Mouse (Mus musculus) T-helper 17 cell (primary cell): Measurements from ENCODE around the gene Zfp414.
"Not testable (repeated sequence)": the region's sequence is repeated elsewhere in the genome, so short reads cannot be mapped to it uniquely, and the experiment has no call there.

Experiments
- in situ Hi-C, 2 experiments: fragments of 300-600 bp; cut with MboI, MseI; formaldehyde crosslinking; loops; 1 replicate in 1 of 2; 2 replicates in 1 of 2; pipeline ENCODE4 v1.15.1; 2025; ENCODE audit warnings: high pct_unique_total_duplicates in 2 of 2

Zfp414 gene

GRCm38 (mm10) chr17:33628621-33629486 lies at the start of gene Zfp414:
Zfp414 (plus strand) TSS chr17:33629090.
- in situ Hi-C loops = no loop called here

GRCm38 (mm10) chr17:33584061-33584460 lies 44.8 kb upstream of the Zfp414 start:
- in situ Hi-C loops = no loop called here

- in situ Hi-C loops = no loop called here
Measured at GRCm38 (mm10) chr17:33586011-33586410, 42.9 kb upstream of the Zfp414 start.

DNA sequence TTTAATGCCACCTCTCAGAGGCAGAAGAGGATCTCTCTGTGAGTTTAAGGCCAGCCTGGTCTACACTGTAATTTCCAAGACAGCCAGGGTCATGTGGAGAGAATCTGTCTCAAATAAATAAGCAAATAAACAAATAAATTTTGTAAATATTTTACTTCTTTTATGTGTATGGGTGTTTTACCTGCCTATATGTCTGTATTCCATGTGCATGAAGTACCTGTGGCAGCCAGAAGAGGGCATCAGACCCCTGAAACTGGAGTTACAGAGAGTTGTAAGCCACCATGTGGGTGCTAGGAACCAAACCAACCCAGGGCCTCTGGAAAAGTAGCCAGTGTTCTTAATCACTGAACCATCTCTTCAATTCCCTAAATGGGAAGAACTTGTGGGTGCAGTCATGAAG lies 31.6 kb upstream of the Zfp414 start:
- in situ Hi-C loops = no loop called here

DNA sequence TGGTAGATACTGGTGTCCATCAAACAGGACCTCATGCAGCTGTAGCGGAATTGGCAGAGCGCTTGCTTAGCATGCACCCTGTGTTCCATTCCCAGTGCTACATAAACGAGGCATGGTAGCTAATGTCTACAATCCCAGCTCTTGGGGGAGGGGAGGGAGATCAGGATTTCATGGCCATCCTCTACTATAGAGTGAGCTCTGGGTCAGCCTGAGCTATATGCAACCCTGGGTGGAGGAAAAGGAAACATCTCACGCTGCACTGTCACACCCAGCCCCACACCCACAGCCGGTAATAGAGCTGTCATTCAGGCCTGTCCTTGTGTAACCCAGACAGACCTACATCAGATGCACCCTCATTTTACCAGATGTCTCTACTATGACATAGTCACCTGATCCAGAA lies 30.4 kb upstream of the Zfp414 start:
- in situ Hi-C loops = no loop called here

GRCm38 (mm10) chr17:33599836-33600475 lies 28.9 kb upstream of the Zfp414 start:
- in situ Hi-C loops = no loop called here

DNA sequence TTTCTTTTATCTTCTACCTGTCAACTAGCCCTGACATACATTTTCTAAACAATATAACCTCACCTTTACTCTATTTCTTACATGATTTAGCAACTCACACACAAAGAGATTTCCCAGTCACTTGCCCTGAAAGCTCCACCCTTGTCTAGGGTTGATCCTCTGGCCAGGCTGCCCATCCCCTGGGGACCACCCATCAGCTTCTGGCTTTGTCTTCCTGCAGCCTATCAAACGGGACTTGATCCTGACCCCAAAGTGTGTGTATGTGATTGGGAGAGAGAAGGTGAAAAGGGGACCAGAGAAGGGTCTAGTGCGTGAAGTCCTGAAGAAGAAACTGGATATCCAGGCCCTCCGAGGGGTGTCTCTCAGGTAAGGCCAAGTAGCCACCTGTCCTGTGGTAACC lies 28.1 kb upstream of the Zfp414 start:
- in situ Hi-C loops = no loop called here

DNA sequence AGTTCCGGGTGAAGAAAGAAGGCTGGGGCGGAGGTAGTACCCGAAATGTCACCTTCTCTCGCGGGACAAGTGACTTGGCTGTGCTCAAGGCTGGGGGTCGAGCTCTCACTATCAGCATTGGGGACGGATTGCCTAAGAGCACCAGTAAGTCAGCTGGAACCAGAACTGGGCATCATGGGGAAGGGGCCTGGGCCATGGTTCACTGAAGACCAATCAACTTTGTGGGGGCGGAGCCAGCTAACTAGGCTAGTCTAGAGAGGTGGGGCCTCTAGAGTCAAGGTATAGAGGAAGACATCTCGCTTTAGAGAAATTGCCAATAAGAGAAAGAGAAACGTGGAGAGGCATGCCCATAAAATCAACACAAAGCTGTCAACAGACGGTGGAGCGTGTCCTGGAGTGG lies 26.9 kb upstream of the Zfp414 start:
- in situ Hi-C loops = no loop called here

DNA sequence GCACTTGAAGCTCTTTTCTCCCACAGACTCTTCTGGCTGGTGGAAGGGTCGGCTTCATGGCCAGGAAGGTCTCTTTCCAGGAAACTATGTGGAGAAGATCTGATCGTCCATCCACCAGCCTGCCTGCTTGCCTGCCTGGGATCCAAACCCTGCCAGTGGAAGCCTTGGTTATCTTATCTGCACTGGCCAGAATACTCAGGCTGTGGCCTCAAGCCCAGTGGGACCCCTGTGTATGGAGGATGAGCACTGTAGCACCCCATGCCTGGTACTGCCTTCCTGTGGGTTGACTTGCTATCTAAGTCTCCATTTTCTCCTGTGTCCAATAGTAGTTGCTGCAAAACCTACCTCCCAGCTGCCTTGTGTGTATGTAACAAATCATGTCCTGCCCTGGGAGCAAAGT lies 21.6 kb upstream of the Zfp414 start:
- in situ Hi-C loops = no loop called here

DNA sequence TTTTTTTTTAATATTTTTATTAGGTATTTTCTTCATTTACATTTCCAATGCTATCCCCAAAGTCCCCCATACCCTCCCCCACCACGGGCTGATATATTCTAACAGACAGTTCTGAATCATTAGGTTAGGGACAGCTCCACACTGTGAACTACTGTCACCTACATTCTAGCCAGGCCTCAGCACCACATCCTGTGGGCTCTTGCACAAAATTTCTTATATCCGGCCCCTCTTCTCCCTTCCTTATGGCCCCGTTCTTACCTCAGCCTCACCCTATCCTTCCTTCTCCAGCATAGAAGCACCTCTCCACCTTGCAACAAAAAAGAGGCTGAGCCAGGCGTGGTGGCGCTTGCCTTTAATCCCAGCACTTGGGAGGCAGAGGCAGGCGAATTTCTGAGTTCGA lies 18.3 kb upstream of the Zfp414 start:
- in situ Hi-C loops = no loop called here

GRCm38 (mm10) chr17:33613726-33614125 lies 15.2 kb upstream of the Zfp414 start:
- in situ Hi-C loops = not testable (repeated sequence)

DNA sequence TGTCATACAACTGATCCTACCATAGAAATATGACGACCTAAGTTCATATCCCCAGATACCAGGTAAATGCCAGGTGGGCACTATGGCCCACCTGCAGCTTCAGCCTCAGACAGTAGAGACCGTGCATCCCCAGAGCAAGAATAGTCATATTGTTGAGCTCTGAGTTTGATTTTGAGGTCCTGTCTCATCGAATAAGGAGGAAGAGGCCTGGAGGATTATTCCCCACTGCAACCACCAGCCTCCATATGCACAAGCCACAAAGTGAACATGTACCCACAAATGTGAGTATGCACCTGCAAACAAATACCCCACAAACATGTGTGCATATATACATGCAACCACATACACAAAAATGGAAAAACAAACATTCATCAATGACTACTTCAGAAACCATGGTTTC lies 1.6 kb upstream of the Zfp414 start:
- in situ Hi-C loops = no loop called here

DNA sequence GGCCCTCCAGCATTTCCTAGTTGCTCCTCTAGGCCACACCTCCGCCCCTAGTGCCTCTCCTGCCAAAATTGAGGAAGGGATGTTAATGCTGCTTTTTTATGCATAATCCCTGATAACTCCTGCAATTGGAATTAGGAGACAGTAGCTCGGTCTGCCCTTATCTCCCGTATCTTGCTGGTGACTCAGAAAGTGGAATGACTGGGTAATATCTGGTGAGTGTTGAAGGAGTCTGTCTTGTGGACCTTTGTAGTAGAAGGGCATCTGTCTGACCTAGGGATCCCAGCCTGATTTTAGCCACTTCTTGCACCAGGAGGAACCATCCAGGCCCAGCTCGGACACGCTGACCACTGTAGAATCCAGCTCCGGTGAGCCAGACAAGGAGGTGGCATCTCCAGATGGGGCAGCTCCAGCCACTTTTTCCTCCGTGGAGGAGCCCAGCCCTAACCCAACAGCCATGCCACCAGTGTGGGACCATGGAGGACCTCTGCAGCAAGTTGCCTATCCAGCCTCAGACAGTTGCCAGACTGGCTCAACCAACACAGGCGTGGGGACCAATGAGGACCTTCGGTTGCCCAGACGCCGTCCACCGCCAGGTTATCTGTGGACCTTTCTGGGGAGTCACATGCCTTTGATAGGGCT lies 716 bp downstream of the Zfp414 start:
- in situ Hi-C loops = no loop called here

DNA sequence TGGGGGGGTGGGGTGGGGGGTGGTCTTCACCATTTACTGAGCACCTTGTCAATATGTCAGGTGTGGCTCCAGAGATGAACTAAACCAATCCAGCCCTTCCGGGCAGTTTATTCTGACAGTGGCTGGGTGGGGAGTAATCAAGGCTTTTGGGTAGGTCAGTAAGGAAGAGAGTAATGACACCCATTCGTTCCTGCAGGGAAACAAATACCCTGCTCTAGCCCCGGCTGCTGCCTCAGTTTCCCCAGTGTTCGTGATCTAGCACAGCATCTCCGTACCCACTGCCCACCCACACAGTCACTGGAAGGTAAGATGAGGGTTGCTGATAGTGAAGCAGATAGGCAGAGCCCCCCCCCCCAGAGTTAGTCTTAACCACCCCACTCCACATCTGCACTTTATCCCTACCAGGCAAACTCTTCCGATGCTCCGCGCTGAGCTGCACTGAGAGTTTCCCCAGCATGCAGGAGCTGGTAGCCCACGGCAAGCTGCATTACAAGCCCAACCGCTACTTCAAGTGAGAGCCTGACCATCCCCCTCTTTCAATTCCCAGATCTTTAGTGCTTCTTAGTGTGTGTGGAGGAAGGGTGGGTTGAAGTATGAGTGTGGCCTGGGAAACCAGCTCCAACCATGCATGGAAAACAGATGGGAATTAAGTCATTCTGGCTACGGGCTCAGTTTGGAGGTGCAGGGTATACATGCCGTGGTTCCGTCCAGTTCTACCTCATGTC lies 1.4 kb downstream of the Zfp414 start:
- in situ Hi-C loops = no loop called here

GRCm38 (mm10) chr17:33631236-33631635 lies 2.3 kb downstream of the Zfp414 start:
- in situ Hi-C loops = no loop called here

GRCm38 (mm10) chr17:33631796-33632195 lies 2.9 kb downstream of the Zfp414 start:
- in situ Hi-C loops = no loop called here

DNA sequence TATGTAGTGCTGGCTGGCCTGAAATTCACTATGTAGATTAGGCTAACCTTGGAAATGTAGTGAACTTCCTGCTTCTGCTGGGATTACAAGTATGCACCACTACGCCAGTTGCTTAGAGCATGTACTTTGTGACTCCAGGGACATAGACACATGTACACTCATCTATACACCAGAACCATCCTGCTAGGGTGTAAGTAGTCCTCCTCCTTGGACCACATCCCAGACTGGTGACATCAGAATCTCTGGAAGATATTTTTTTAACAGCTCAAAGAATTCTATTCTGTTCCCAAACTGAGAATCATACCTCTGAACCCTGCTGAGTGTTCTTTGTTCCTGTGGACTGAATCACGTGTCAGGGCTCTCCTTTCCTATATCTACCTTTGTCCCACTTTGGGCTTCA lies 8.1 kb downstream of the Zfp414 start:
- in situ Hi-C loops = no loop called here

DNA sequence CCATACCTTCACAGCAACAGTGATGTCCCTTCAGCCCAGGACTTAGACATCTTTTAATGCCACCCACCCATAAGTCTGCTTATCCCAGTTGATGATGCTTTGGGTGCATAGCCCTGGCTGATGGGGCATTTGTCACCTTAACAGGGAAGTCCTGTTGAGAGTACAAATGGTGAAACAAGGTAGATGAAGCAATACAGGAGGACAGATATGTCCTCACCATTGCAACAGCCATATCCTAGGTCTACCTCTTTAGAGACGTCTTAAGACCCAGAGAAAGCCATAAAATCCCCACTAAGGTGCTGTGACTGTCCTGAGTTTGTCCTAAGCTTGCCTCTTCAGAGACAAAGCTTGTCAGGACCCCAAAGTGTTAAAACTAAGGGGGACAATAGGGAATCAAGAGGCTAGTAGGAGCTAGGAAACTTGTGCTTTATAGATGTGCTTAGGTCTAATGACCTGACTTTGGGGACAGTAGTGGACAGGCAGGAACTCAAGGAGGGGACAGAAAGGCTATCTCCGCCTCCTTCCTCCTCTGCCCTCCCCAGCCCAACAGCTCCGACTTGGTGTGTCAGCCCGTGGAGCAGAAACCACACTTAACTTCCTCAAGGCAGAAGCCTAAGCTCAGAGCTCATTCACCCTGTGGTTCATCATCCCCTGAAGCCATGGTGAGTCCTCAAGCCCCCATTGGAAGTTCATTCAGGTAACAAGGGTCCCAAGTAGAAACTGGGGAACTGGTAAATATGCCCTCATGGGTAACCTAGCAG lies 8.8 kb downstream of the Zfp414 start, which contains the start of gene Pram1:
Gene Pram1 (plus strand): TSS at position 541 of the 761 bp plus-strand sequence.
- in situ Hi-C loops = no loop called here

- in situ Hi-C loops = no loop called here
Measured at GRCm38 (mm10) chr17:33639743-33640142, 10.9 kb downstream of the Zfp414 start.

DNA sequence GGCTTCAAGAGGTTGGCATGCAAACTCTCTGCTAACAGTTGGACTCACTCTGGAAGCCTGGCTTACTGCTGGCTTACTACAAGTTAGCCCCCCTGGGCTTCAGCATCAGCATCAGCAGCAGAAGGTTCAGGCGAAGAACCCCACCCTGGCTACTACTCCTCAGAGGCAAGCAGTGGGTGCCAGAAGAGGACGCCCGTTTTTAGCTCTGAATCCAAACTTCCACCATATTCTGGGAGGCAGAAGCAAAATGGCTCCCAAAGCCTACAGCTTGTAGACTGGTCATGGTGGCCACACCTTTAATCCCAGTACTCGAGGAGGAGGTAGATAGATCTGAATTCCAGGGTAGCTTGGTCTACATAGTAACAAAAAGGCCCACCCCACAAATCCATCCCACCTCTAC lies 15.2 kb downstream of the Zfp414 start:
- in situ Hi-C loops = no loop called here

DNA sequence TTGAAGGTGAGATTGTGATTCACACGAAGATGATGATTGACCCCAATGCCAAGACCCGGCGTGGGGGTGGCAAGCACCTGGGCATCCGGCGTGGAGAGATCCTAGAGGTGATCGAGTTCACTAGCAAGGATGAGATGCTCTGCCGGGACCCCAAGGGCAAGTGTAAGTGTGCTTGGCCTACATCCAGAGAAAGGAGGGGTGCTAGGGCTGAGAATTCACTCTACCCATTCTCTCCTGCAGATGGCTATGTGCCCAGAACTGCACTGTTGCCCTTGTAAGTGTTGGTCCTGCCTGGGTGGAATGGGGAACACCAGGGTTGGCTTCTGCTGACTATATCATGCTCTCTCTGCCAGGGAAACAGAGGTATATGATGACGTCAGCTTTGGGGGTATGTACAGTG lies 16.2 kb downstream of the Zfp414 start:
- in situ Hi-C loops = no loop called here
